31 mouse cellular contexts compared by ENCODE assay signal in the genomic region with DNA sequence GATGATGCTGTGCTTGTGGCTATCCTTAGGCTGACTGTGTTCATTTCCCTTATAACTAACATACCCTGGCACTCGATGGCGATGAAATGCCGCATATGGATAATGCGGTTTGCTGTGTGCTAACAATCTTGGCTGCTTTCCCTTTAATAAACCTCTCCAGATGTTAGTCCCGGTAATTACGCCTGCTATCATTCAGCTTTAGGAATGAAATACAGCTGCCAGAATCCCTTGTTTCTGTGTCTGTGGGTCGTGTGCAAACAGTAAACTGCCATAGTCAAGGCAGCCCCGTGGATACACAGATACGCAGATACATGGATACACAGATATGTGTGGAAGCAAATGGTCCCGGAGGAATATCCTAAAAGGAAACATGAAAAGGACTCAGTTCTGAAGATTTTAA.
DNase-seq lines count a peak whose midpoint lies in the region; ATAC-seq and TF ChIP-seq lines count a peak whose summit lies in the region.
"Had no signal": no experiment of that assay in that cellular context is flagged by ENCODE, and none has a peak within 500 bp of the region (broad histone marks: within the 10 kb centered on the region; RNA-seq: fewer than 3 reads in every experiment).

No protein-coding gene starts in this region.

- H3K27me3 ChIP-seq in forebrain, embryonic 14.5 days (replicated peaks; ENCODE audit: control insufficient read depth, insufficient read depth, low read length), result no peaks in the 10 kb centered on the region
- H3K27me3 ChIP-seq in forebrain, embryonic 10.5 days (ENCODE audit: poor library complexity, severe bottlenecking), result no peaks in the 10 kb centered on the region
- H3K27me3 ChIP-seq in lung, embryonic 14.5 days (ENCODE audit: insufficient read depth, low read length), result no peaks in the 10 kb centered on the region
- no peaks in the 10 kb centered on the region for H3K27me3 ChIP-seq in embryonic facial prominence, embryonic 14.5 days (replicated peaks; ENCODE audit: control insufficient read depth, insufficient read depth, low read length)
- H3K27me3 ChIP-seq: forebrain, embryonic 12.5 days; heart, embryonic 15.5 days; hindbrain, embryonic 15.5 days; intestine, embryonic 15.5 days; midbrain, embryonic 15.5 days; Patski; stomach, embryonic 15.5 days had no signal

- TF ChIP-seq CTCF in lung, embryonic 14.5 days (IDR thresholded peaks at IDR 0.05; ENCODE audit: low read depth), result no peak

- peak; percentile 46 for DNase-seq in forebrain, embryonic 14.5 days (ENCODE audit: low spot score)
- DNase-seq in forebrain, embryonic 10.5 days (ENCODE audit: extremely low spot score, low spot score), result no peak
- peak; percentile 34 for DNase-seq in lung, embryonic 14.5 days
- DNase-seq in lung, postnatal 4 days, result no peak
- peak; percentile 87 for DNase-seq in embryonic facial prominence, embryonic 14.5 days (ENCODE audit: low spot score)
- DNase-seq in yolk sac, embryonic 10.5 days (ENCODE audit: low spot score), result no peak
- DNase-seq: adrenal gland, postnatal 14 days; cerebellum, adult 11-12 months; cerebellum, adult 9-11 months; gastrocnemius, postnatal 14 days; heart, postnatal 36 days; kidney, adult 8-10 months; kidney, postnatal 4 days; liver; lung, adult 2 months; lung, postnatal 14 days; right cerebral cortex, postnatal 25 days had no signal

- H3K9me3 ChIP-seq in forebrain, embryonic 14.5 days (replicated peaks; ENCODE audit: control insufficient read depth, low read length), result no peaks in the 10 kb centered on the region
- H3K9me3 ChIP-seq in forebrain, embryonic 10.5 days, result no peaks in the 10 kb centered on the region
- no peaks in the 10 kb centered on the region for H3K9me3 ChIP-seq in lung, embryonic 14.5 days (ENCODE audit: low read depth, low read length)
- H3K9me3 ChIP-seq in embryonic facial prominence, embryonic 14.5 days (ENCODE audit: control insufficient read depth, low read length), result no peaks in the 10 kb centered on the region
- H3K9me3 ChIP-seq: forebrain, embryonic 12.5 days; heart, embryonic 10.5 days; heart, embryonic 15.5 days; hindbrain, embryonic 15.5 days; intestine, embryonic 15.5 days; midbrain, embryonic 10.5 days; midbrain, embryonic 15.5 days; stomach, embryonic 15.5 days had no signal

- no peaks in the 10 kb centered on the region for H3K4me1 ChIP-seq in forebrain, embryonic 14.5 days (ENCODE audit: control insufficient read depth, insufficient read depth, low read length)
- H3K4me1 ChIP-seq in forebrain, embryonic 10.5 days, result peaks cover 15% of the 10 kb centered on the region
- no peaks in the 10 kb centered on the region for H3K4me1 ChIP-seq in lung, embryonic 14.5 days (ENCODE audit: insufficient read depth)
- peaks cover 5% of the 10 kb centered on the region; the same call in 1 of the 2 replicates for H3K4me1 ChIP-seq in embryonic facial prominence, embryonic 14.5 days (ENCODE audit: control insufficient read depth, insufficient read depth, low read length)
- H3K4me1 ChIP-seq: heart, embryonic 10.5 days; heart, embryonic 15.5 days; intestine, embryonic 15.5 days had no signal

- no peaks in the 10 kb centered on the region for H3K36me3 ChIP-seq in forebrain, embryonic 14.5 days (ENCODE audit: control insufficient read depth, insufficient read depth, low read length)
- no peaks in the 10 kb centered on the region for H3K36me3 ChIP-seq in forebrain, embryonic 10.5 days (replicated peaks)
- H3K36me3 ChIP-seq in lung, embryonic 14.5 days (ENCODE audit: insufficient read depth), result no peaks in the 10 kb centered on the region
- H3K36me3 ChIP-seq in embryonic facial prominence, embryonic 14.5 days (ENCODE audit: control insufficient read depth, insufficient read depth, low read length), result no peaks in the 10 kb centered on the region
- H3K36me3 ChIP-seq: forebrain, embryonic 12.5 days; G1E; heart, embryonic 10.5 days; heart, embryonic 15.5 days; hindbrain, embryonic 15.5 days; intestine, embryonic 15.5 days; midbrain, embryonic 10.5 days; midbrain, embryonic 15.5 days; stomach, embryonic 15.5 days had no signal

- 85% methylated on average over 10 of the region's 10 CpGs for WGBS in forebrain, embryonic 14.5 days
- WGBS in forebrain, embryonic 10.5 days, result 88% methylated on average over 10 of the region's 10 CpGs
- 62% methylated on average over 10 of the region's 10 CpGs for WGBS in lung, embryonic 14.5 days
- WGBS in embryonic facial prominence, embryonic 14.5 days, result 36% methylated on average over 10 of the region's 10 CpGs

- no peak overlapping the region for H3K9ac ChIP-seq in forebrain, embryonic 14.5 days (ENCODE audit: low read length)
- H3K9ac ChIP-seq in lung, embryonic 14.5 days, result no peak overlapping the region
- no peak overlapping the region for H3K9ac ChIP-seq in embryonic facial prominence, embryonic 14.5 days (ENCODE audit: low read depth, low read length)
- H3K9ac ChIP-seq: forebrain, embryonic 12.5 days; heart, embryonic 15.5 days; hindbrain, embryonic 15.5 days; intestine, embryonic 15.5 days; liver, embryonic 14.5 days; midbrain, embryonic 15.5 days; stomach, embryonic 15.5 days had no signal

- no peak overlapping the region for H3K27ac ChIP-seq in forebrain, embryonic 14.5 days (ENCODE audit: low read depth, low read length)
- H3K27ac ChIP-seq in forebrain, embryonic 10.5 days, result no peak overlapping the region
- no peak overlapping the region for H3K27ac ChIP-seq in lung, embryonic 14.5 days (ENCODE audit: low read depth)
- no peak overlapping the region for H3K27ac ChIP-seq in embryonic facial prominence, embryonic 14.5 days (replicated peaks; ENCODE audit: low read depth, low read length)
- H3K27ac ChIP-seq: forebrain, embryonic 12.5 days; heart, embryonic 10.5 days; heart, embryonic 15.5 days; hindbrain, embryonic 15.5 days; intestine, embryonic 15.5 days; kidney, postnatal 0 days; liver, embryonic 14.5 days; midbrain, embryonic 10.5 days; midbrain, embryonic 15.5 days; stomach, embryonic 15.5 days had no signal

- H3K4me2 ChIP-seq in forebrain, embryonic 14.5 days (ENCODE audit: low read length), result no peak overlapping the region
- no peak overlapping the region for H3K4me2 ChIP-seq in lung, embryonic 14.5 days
- no peak overlapping the region for H3K4me2 ChIP-seq in embryonic facial prominence, embryonic 14.5 days (ENCODE audit: low read depth, low read length)
- H3K4me2 ChIP-seq: forebrain, embryonic 12.5 days; heart, embryonic 15.5 days; hindbrain, embryonic 15.5 days; intestine, embryonic 15.5 days; midbrain, embryonic 15.5 days; stomach, embryonic 15.5 days had no signal

- ATAC-seq in forebrain, embryonic 14.5 days, result no peak; the same call in 1 of the 2 replicates
- ATAC-seq in lung, embryonic 14.5 days (ENCODE audit: insufficient read depth), result no peak
- peak; percentile 53; the same call in 1 of the 2 replicates for ATAC-seq in embryonic facial prominence, embryonic 14.5 days (ENCODE audit: low read depth)
- no peak for ATAC-seq in inflammation-experienced regulatory T-cells, adult 6 months
- ATAC-seq: intestine, embryonic 15.5 days; midbrain, embryonic 15.5 days; Patski had no signal

- H3K4me3 ChIP-seq in forebrain, embryonic 14.5 days (ENCODE audit: low read depth, low read length), result no peak overlapping the region
- no peak overlapping the region for H3K4me3 ChIP-seq in forebrain, embryonic 10.5 days
- no peak overlapping the region for H3K4me3 ChIP-seq in lung, embryonic 14.5 days (ENCODE audit: low read depth, low read length)
- no peak overlapping the region for H3K4me3 ChIP-seq in embryonic facial prominence, embryonic 14.5 days (ENCODE audit: low read depth, low read length)
- H3K4me3 ChIP-seq: forebrain, embryonic 12.5 days; heart, embryonic 10.5 days; heart, embryonic 15.5 days; hindbrain, embryonic 15.5 days; intestine, embryonic 15.5 days; midbrain, embryonic 10.5 days; midbrain, embryonic 15.5 days; myocyte; stomach, embryonic 15.5 days had no signal

Comparison
In these comparisons a context has a peak if more than half of its experiments do, and no peak if none do; other contexts are left out.
1. DNase-seq: peak in forebrain, embryonic 14.5 days (single experiment), lung, embryonic 14.5 days (single experiment) and embryonic facial prominence, embryonic 14.5 days (single experiment); none in forebrain, embryonic 10.5 days (single experiment), lung, postnatal 4 days (0 of 2) and yolk sac, embryonic 10.5 days (single experiment).